Mouse (Mus musculus) heart, postnatal 36 days (tissue): Measurements from ENCODE around the gene Srrm2. TPM values are rescaled to one million over a fixed set of nuclear protein-coding genes. Genes with fewer than 3 reads are reported as not detected.
"Not testable (repeated sequence)": the region's sequence is repeated elsewhere in the genome, so short reads cannot be mapped to it uniquely, and the experiment has no call there.

Source experiments
- DNase-seq, 2 experiments: peaks; one replicate each; pipeline ENCODE4 v3.0.0; 2021 to 2022
- intact Hi-C: fragments of 180-260 bp; cut with DNase I; formaldehyde crosslinking; loops from one replicate; pipeline ENCODE4 v1.15.1; 2025
- total RNA-seq, 2 experiments: library from RNA; stranded (reverse); gene quantifications; 2 replicates each; pipeline ENCODE4 v1.2.3; 2021

Srrm2 gene
- total RNA-seq, 2 experiments from 2014 or later, result 154 to 159 TPM

GRCm38 (mm10) chr17:23760231-23760630 lies 30.1 kb upstream of the Srrm2 start:
- no peak for DNase-seq
- intact Hi-C loops, result no loop called here

GRCm38 (mm10) chr17:23761155-23761554 lies 29.2 kb upstream of the Srrm2 start:
- DNase-seq, result no peak
- intact Hi-C loops, result no loop called here

GRCm38 (mm10) chr17:23762976-23763375 lies 27.4 kb upstream of the Srrm2 start:
- no peak for DNase-seq
- intact Hi-C loops, result no loop called here

- no peak for DNase-seq
- intact Hi-C loops, result loop anchor here (2.0 to 5.0 kb wide), 2 partner anchors 20 to 102 kb away; no protein-coding TSS in a partner anchor
These were observed 19.8 kb upstream of the Srrm2 start for GRCm38 (mm10) chr17:23770493-23770892.

DNA sequence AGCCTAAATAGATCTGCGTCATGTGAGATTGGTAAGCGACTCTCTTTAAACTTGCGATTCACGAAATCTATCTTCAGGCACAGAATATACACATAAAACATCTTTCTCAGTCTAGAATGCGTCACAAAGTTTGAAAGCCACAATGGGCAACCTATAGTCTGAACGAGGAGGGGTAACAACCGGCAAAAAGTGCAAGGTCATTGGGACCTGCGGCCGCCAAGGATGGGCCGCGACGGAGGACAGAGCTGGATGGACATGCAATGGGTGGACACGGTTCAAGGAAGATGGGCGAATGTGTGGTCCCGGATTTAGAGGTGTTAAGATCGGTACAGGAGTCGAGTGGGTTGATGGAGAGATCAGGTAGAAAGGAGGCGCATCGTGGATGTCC lies 19.4 kb upstream of the Srrm2 start:
- intact Hi-C loops, result loop anchor here (1.0 to 5.0 kb wide), 3 partner anchors 20 to 101 kb away; partner anchors contain the start of gene Elob
- no peak for DNase-seq

GRCm38 (mm10) chr17:23771284-23772218 lies 18.8 kb upstream of the Srrm2 start, which contains the start of gene Flywch1:
Gene Flywch1 (minus strand): TSS chr17:23771602.
- DNase-seq, result peak; percentile 97
- intact Hi-C loops, result loop anchor here (1.0 to 5.0 kb wide), 4 partner anchors 17 to 101 kb away; partner anchors contain the start of gene Elob

DNA sequence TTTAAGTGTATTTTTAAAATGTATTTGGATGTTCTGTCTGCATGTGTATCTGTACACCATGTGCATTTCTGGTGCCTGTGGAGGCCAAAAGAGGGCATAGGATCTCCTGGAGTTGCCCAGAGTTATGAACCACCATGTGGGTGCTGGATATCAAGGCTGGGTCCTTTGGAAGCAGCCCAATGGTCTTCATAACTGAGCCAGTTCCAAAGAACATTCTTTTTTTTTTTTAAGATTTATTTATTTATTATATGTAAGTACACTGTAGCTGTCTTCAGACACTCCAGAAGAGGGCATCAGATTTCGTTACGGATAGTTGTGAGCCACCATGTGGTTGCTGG lies 18.1 kb upstream of the Srrm2 start:
- not testable (repeated sequence) for DNase-seq
- intact Hi-C loops, result loop anchor here (2.0 to 5.0 kb wide), 2 partner anchors 17 to 100 kb away; no protein-coding TSS in a partner anchor

GRCm38 (mm10) chr17:23773676-23774075 lies 16.7 kb upstream of the Srrm2 start:
- intact Hi-C loops, result loop anchor here (2.0 to 5.0 kb wide), 5 partner anchors 15 to 187 kb away; partner anchors contain the start of gene Prss32
- DNase-seq, result no peak

DNA sequence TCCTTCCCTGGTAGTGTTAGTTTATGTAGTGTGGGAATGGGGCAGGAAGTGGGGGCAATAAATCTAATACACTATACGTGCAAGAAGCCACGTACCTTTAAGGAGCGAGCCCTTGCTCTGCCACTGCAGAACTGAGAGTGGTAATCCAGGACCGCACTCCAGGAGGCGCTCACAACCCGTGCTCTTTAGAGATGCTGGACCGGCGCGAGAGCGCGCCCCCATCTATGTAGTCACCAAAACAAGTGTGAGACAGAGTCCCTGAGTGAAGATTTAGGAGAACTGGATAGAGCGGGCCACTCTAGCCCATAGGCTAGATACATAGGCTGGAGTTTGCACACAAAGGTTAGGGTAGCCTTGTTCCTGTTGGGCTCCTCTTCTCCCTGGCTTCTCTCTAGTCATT lies 16.2 kb upstream of the Srrm2 start:
- peak; percentile 78 to 81 for DNase-seq
- intact Hi-C loops, result loop anchor here (2.0 to 5.0 kb wide), 4 partner anchors 69 to 187 kb away; partner anchors contain the start of gene Prss32

GRCm38 (mm10) chr17:23776216-23776615 lies 14.1 kb upstream of the Srrm2 start:
- intact Hi-C loops, result no loop called here
- no peak for DNase-seq

DNA sequence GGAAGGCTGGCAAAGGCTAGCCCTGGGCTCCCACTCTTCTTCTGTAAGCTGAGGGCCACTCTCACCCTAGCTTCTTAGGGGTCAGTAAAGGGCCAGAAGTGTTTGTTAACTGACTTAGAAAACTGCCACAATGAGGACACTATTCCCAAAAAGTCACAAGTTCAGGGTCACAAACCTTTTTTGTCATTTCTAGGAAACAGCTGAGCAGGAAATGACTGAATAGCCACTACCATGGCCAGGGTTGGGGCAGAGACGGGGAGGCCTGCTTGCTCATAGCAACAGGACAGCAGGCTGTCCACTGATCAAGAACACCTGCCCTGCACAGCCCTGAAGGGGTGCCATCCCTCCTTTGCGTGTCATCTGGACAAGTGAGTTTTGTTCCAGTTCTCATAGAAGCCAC lies 13.2 kb upstream of the Srrm2 start:
- DNase-seq, result no peak
- intact Hi-C loops, result no loop called here

DNA sequence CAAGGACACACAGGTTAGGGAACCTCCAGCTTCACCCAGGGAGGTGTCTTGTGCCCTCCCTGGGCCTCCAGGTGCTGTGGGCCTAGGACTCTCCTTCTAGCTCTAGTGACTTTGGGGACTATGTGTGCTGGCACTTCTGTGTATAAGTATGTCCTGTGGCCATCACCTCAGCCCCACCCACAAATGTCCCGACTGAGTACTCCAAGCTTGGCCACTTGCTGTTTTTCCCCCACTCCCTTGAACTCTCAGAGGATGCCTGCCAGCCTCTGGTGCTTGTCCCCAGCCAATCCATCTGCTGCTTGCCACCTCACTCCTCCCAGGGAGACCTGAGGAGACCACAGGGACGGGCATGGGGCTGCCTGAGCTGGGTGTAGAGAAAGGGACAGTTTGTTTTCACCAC lies 11.9 kb upstream of the Srrm2 start:
- intact Hi-C loops, result no loop called here
- no peak for DNase-seq

- intact Hi-C loops, result no loop called here
- DNase-seq, result no peak
These were observed 7.0 kb upstream of the Srrm2 start for GRCm38 (mm10) chr17:23783352-23783751.

DNA sequence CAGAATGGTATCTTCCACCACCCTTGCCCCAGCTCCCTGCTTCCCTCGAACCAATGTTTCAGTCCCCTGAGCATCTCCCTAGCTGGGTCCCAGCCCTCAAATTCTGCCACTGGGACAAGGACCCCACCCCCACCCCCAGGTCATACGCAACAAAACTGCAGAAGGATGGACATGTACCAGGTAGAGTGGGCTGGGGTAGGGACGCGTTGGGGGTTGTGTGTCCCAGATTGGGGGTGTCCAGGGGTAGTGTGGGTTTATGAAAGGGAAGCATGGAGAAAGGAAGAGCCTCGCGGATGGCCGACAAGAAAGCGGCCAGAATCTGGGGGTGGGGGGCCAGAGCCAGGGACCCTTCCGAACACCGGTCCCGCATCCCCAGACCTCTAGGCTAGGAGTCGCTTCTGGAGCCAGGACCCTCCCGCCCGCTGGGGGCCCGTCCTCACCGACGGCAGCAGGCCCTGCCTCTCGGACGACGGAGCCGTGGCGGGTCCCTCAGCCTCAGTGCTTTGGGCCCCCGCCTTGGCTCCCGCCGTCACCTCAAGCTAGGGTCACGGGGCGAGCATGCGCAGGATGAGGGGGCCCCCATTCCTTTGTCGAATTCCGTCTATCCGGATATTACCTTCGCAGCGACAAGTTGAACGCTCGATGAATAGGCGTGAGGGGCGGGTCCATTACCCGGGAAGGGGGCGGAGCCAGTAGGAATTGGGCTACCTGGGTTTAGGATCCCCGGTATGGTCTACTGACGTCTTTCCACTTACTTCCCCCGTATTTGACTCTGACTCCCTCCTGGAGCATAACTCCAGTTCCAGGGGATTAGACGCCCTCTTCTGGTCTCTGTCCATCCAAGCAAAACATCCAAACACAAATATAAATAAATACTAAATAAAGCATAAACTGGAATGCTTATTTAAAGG lies 4.5 kb upstream of the Srrm2 start, which contains the start of gene Flywch2:
TSS of gene Flywch2 (minus strand) at position 521 of the 911 bp plus-strand sequence.
- intact Hi-C loops, result no loop called here
- DNase-seq, result peak; percentile 59 to 60

- DNase-seq, result no peak
- intact Hi-C loops, result no loop called here
These were observed 3.8 kb upstream of the Srrm2 start for GRCm38 (mm10) chr17:23786510-23786931.

- intact Hi-C loops, result loop anchor here (2.0 kb wide), 1 partner anchor 16 kb away; no protein-coding TSS in a partner anchor
These were observed 1.4 kb upstream of the Srrm2 start for GRCm38 (mm10) chr17:23788973-23789372.

DNA sequence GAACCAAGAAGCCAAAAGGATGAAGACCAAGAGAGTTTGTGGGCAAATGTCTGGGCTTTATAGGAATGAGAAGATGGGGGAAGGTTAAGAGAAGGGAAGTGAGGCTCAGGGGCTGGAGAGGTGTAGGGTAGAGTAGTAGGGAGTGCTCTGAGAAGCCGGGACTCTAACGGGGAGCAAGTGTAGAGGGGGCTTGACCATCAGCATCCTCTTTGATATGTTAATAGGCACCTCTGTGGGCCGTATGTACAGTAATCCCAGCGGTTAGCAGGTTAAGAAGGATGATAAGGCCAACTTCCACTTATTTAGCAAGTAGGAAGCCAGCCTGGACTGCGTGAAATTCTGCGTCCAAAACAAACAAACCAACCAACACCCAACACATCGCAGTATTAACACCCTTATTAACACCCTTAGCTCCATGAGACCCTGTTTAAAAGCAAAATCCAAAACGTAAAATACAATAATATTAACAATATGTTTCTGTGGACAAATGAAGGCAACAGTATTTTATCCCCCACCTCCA lies 523 bp upstream of the Srrm2 start:
- no peak for DNase-seq
- intact Hi-C loops, result loop anchor here (2.0 to 5.0 kb wide), 2 partner anchors 17 to 37 kb away; partner anchors contain the start of gene Elob

More at GRCm38 (mm10) chr17:23788973-23789372, 1.4 kb upstream of the Srrm2 start:
- no peak for DNase-seq

GRCm38 (mm10) chr17:23791079-23791357 lies 686 bp downstream of the Srrm2 start:
- intact Hi-C loops, result loop anchor here (5.0 kb wide), 1 partner anchor 36 kb away; the partner anchor contains the start of gene Elob
- DNase-seq, result no peak

DNA sequence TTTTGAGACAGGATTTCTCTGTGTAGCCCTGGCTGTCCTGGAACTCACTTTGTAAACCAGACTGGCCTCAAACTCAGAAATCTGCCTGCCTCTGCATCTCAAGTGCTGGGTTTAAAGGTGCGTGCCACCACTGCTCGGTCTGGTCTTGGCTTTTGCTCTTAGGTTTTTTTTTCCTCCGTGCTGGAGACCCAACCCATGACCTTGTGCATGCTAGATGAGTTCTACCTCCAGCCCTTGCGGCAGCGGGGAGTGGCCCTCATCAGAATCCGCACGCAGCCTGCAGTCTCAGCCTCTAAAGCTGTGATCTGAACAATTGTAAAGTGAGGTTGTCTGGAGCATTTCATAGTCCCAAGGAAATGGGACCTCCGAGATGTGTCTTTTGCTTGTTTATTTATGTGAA lies 5.0 kb downstream of the Srrm2 start:
- intact Hi-C loops, result no loop called here
- no peak for DNase-seq

DNA sequence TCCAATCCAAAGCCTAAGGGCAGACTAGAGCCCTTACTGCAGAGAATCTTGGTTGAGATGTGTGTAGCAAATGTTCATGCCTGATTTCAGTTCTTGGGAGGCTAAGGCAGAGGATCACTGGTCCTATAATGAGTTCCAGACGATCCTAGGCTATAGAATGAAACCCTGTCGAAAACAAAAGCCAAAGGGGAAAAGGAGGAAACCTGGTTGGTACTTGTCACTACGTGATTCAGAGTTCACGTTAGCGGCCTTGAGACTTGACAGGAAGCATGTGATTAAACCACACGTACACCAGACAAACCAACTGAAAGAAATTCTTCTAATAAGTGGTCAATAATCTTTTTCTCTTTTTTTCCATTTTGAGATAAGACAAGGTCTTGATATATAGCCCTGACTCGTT lies 7.0 kb downstream of the Srrm2 start:
- intact Hi-C loops, result no loop called here
- no peak for DNase-seq
